Mouse (Mus musculus) right cerebral cortex, postnatal 10 days (tissue): ENCODE measurements around the gene Lgals3bp.
A peak's percentile ranks its signal among the peaks of the same experiment; 100 is the strongest.

Experiments used
- DNase-seq, 2 experiments: peaks; one replicate each; pipeline ENCODE4 v3.0.0; 2021; ENCODE audit warnings: low spot score in 2 of 2

The Lgals3bp gene

DNA sequence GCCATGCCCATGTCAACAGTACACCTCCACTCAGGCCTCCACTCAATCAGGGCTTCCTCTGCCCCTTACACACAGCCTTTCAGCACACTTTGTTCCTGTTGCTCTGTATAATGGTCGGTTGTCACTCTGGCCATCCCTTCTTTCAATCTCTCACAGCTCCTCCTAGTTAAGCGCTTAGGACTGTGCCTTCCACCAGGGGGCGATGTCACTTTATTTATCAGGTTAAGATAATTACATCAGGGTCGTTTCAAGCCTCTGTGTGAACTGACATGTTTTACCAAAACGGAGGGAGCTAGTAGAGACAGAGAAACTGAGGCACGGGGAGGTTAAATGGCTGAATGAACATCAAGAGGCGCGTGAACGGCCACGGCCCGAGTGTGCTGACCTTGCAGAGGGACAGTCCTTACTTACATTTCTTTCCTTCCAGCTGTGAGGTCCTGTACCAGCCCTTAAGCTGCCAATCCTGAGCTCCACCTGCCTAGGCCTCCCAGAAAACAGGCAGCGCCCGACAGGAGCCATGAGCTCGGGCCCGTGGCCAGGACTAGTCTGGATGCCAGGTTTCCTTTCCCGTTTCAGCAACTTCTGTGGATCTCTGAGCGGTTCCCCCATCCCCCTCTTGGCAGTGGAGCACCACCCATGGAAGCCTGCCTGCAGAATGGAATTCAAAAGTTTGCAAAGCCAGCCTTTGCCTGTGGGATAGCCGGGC is 21.5 kb upstream of the Lgals3bp start:
- peak; percentile 92 for DNase-seq

DNA sequence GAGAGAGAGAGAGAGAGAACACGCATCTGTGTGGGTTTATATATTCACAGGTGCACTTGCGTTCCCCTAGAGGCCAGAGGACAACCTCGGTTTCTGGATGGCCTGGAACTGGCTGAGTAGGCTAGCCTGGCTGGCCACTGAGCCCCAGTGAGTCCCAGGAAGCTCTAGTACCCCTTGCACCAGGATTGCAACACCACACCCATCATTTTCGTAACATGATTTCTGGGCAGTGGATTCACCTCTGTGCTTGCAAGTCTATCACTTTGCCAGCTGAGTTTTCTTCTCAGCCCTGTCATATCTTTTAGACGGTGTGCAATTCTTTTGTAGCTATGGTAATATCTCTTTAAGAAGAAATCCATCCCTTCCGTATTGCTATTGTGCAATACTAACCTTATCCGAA is 18.4 kb upstream of the Lgals3bp start:
- no peak for DNase-seq

DNA sequence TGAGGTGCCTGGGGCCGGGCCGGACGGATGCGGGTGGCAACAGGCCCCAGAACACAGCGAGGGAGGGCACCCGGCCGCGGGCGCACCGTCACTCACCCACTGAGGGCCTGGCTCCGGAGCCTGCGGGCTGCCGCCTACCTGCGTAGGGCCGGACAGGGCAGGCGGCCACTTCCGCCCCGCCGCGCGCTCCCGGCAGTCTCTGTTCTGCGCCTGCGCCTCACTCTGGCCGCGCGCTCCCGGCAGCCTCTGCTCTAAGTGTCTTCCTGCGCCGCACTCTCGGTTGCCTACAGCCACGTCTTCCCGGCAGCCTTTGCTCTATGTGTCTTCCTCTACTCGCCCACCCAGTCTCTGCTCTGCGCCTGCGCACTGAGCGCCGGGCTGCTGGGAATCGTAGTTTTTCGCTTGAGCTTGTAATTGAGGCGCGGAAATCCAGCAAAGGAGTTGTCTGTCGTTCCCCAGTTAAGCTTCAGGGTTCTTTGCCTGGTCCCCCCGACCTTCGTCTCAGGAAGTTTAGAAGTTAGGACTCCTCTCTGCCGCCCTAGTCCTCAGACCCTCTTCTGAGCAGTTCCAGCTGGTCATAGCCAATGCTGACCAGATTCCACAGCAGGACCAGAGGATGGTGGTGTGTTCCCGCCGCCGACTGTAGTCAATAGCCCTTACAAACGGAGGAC is 17.1 kb upstream of the Lgals3bp start, which contains the start of gene Cant1:
Gene Cant1 (minus strand): TSS at position 253 of the 671 bp plus-strand sequence.
- peak; percentile 99 for DNase-seq

GRCm38 (mm10) chr11:118418442-118418833 is 16.5 kb upstream of the Lgals3bp start:
- DNase-seq, result no peak

DNA sequence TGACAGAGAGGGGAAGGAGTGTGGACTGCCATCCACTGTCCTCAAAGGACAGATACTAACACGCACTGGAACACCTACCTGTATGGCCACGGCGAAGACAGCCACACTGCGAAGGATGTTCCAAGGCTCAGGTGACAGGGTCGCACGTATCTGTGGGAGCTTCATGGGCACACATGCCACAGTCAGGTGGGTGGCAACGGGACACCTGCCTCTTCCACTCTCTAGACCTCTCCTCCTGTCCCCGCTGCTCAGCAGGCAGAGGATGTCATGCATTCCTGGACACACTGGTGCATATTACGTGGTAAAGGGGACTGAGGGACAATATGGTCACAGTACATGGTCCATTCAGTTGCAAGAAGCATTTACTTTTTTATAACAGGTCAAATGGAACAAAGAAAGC is 15.6 kb upstream of the Lgals3bp start:
- no peak for DNase-seq

DNA sequence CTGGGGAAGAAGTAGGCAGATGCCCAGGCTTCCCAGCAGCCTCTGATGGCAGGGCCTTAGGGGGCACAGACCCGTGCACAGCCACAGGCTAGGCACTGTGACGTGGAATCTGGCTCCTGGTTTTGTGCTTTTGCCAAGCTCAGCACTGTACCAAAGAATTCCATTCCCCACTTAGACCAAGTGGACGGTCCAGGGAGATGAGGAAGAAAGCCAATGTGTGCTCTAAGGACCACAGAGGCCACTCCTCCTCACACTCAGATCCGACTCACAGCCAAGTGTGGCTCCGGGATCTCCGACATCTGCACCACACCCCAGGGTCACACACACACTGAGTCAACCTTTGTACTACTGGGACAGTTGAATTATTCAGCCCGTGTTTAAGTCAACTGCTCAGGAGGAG is 14.2 kb upstream of the Lgals3bp start:
- DNase-seq, result no peak

DNA sequence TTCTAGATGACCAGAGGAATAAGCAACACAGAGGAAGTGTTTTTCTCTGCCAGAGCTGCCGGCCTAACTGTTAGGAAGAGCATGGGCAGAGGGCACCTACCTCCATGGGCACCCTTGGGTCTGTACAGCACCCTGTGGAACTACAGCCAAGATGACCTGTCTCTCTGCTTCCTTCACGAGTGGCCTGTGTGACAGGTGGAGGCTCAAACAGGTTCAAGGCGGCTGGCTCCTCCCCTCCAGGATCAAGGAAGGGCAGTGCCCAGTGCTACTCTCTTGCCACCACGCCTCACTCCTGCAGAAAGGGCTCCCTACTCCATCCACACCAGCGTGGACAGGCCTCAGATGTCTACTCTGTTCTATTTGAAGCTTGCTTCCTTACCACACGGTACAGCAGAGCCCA is 13.7 kb upstream of the Lgals3bp start:
- DNase-seq, result no peak

DNA sequence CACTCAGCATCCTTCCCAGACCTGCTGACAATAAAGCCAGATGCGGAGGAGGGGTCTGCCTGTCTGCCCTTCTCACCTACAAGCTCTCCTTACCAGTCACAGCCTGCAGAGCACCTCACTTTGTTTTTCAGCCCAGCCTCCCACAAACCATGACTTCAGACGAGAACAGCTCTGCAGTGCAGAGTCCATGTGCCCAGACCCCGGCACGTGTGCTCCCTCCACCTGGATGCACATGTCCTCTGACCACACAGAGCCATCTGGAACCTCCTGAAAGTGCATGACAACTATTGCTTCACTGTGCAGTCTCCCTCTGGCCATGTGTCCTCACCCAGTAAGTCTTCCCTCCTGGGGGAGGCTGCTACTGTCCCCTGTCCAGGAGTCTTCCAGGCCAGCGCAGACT is 12.4 kb upstream of the Lgals3bp start:
- no peak for DNase-seq

GRCm38 (mm10) chr11:118413055-118413454 is 11.2 kb upstream of the Lgals3bp start:
- DNase-seq, result peak in 1 of 2 experiments; percentile 61

DNA sequence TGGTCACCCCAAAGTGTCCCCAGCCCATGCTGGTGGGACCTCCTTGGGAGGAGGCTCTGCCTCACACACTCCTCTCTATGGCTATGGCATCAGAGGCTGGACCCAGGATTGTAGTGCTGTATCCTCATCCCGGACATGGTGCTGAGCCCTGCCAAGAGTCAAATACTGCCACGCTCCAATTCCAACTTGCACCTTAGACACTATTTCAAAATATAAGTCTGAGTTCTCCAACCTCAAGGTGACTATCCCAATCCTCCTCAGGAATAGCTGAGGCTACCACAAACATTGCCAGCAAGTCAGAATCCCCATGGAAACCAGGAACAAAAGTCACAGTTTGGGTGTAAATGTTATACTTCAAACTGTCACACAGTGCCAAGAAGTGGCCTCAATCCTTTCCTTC is 10.7 kb upstream of the Lgals3bp start:
- no peak for DNase-seq

DNA sequence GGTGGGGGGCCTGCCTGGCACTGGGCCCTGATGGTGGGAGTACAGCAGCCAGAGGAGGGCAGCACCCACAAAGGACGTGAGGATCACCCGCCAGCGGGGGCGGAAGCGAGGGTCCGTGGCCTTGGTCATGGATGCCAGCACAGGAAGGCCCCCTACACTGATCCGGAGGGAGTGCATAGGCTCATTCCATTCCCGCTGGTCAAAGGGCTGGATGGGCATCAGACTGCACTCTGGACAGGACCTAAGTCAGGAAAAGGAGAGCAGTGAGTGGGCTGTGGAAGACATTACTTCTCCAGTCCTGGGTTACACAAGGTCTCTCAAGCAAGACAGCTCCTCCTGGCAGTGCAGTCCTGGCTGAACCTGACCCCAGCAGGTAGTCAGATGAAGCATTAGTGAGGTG is 9.4 kb upstream of the Lgals3bp start:
- no peak for DNase-seq

- no peak for DNase-seq
Measured at GRCm38 (mm10) chr11:118410479-118410878, 8.6 kb upstream of the Lgals3bp start.

DNA sequence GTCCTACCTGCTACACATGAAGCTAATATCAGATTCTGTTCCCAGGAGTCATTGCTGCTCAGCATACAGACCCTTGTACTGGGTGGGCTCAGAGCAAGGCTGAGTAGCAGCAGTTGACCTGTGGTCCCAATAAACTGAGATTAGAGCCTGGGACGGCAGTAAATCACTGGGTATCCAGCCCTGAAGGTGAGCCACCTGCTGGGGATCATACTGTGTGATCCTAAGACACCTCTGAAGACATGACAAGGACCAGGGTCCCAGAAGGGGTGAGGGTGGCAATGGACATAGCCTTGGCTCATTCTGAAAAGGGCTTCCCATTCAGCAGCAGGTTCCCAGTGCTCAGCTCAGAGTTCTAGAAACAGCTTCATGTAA is 8.2 kb upstream of the Lgals3bp start:
- no peak for DNase-seq

GRCm38 (mm10) chr11:118409106-118410072 is 7.5 kb upstream of the Lgals3bp start:
- DNase-seq, result no peak

- peak in 1 of 2 experiments; percentile 17 for DNase-seq
Measured at GRCm38 (mm10) chr11:118408051-118408740, 6.3 kb upstream of the Lgals3bp start.

GRCm38 (mm10) chr11:118407318-118407910 is 5.5 kb upstream of the Lgals3bp start:
- peak in 1 of 2 experiments; percentile 51 for DNase-seq

GRCm38 (mm10) chr11:118406521-118406920 is 4.6 kb upstream of the Lgals3bp start:
- DNase-seq, result peak in 1 of 2 experiments; percentile 19

DNA sequence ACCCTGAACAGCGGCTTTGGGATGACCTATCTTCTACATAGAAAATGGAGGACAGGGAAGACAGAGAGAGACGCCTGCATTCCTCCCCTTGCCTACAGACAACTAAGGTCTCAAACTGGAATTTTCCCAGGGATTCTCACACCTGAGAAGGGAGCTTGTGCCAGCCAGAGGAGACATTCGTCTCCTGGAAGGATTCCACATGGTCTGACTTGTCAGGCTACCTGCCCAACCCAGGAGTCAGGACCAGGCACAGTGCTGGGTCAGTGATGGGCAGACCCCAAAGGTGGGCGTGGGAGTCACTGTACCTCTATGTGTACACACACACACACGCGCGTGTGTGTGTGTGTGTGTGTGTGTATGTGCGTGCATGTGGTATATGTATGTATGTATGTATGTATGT is 3.4 kb upstream of the Lgals3bp start:
- DNase-seq, result peak; percentile 18 to 22

- peak; percentile 16 to 20 for DNase-seq
Measured at GRCm38 (mm10) chr11:118403951-118404899, 2.3 kb upstream of the Lgals3bp start.

- DNase-seq, result peak; percentile 10 to 17
Measured at GRCm38 (mm10) chr11:118403183-118403582, 1.3 kb upstream of the Lgals3bp start.
